Mouse (Mus musculus) kidney, adult 18-20 months (tissue): ENCODE results near the gene Pcp4l1.
A peak's percentile ranks its signal among the peaks of the same experiment; 100 is the strongest.
"Not testable (repeated sequence)": the region's sequence is repeated elsewhere in the genome, so short reads cannot be mapped to it uniquely, and the experiment has no call there.

Experiments used
- DNase-seq: peaks from one replicate; pipeline ENCODE4 v3.0.0; 2021

Pcp4l1 gene

DNA sequence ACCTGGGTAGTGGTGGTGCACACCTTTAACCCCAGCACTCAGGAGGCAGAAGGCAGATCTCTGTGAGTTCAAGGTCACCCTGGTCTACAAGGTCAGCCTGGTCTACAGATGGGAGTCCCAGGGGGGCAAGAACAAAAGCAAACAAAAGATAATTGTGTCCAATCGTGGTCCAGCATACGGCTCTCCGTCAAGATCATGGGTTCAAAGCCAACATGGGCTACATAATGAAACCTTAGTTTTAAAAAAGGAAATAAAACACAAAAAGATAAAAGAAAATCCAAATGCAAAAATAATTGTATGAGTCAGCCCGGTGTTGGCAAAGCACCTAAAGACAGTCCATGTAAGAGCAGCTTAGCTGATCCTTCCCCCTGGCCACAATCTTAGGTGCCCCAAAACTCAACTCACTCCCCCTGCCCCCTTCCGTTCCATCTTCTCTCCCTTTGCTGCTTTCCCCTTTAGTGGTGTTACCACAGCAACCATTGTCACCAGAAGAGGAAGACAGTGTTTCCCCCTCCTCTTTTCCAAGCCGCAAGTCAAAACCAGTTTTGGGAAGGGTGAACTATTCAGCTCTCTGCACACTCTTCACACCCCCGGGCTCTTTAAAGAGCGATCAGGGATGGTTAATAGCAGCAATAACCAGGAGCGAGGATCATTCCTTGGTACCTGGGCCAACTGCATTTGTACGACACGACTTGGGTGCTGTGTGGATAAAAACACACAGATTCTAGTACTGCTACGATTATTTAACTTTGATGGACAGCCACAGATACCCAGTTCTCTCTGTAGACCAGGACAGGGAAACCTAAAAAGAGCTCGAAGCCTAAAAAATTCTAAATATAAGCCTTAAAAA, 8.0 kb downstream of the Pcp4l1 start:
- DNase-seq = no peak

DNA sequence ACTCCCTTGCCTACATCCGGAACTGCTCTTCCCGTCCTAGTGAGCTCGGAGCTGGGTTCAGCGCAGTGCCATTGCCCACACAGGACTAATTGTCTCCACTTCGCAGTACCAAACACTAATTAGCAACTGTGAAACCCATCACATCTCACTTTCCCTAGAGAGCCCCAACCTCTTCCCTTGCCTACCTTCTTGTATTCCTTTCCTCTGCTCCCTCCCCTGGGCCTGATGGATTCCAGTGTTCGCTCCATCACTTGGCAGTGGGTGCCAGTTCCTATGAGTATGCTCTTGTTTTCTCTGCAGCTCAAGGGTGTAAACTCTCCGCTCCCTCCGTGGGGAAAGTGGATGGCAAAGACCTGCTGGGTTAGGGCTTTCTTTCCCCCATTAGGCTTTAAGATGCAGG, 10.4 kb downstream of the Pcp4l1 start:
- DNase-seq = no peak

DNA sequence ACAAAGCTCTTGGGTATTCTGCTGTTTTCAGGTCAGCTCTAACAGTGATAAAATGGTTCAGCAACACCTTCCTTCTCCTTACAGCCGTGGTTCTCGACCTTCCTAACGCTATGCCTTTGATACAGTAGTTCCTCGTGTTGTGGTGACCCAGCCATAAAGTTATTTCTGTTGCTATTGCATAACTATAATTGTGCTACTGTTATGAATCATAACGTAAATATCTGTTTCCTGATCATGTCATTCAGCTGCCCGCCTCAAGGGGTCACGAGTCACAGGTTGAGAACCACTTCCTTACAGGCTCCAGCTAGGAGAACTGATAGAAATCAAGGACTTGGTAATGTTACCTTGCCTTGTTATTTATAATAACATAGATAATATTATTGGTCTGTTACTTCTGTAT, 11.8 kb downstream of the Pcp4l1 start:
- no peak for DNase-seq

DNA sequence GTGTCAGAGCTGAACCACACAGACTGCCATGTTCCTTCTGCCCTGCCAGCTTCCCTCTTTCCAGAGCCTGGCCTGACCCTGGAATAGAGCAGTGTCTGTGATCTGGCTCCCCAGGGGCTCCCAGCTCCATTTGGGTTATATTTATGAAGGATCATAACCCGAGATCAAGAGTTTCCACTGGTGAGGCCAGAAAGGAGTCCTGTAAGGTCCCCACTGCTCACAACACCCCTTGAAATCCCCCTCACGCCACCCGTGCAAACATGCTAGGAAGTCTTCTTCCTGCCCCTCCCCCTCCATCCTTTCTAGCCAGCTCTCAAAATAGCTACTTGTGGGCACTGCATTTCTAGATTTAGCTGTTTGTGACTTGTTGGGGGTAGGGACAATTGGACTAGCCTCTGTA, 12.4 kb downstream of the Pcp4l1 start:
- DNase-seq = no peak

DNA sequence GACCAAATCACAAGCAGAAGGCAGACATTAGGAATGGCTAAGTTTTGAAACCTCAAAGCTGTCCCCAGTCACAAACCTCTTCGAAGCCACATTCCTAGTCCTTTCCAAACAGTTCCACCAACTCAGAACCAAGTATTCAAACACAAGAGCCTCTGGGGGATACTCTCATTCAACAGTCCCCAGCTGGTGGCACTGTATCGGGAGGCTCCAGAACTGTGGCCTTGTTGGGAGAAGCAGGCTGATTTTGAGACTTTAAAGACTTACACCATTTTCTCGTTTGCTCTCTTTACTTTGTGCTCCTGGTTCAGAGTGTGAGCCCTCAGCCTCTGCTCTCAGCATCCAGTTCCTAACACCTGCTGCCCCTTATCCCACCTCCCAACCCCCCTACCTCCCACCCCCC, 13.0 kb downstream of the Pcp4l1 start:
- no peak for DNase-seq

DNA sequence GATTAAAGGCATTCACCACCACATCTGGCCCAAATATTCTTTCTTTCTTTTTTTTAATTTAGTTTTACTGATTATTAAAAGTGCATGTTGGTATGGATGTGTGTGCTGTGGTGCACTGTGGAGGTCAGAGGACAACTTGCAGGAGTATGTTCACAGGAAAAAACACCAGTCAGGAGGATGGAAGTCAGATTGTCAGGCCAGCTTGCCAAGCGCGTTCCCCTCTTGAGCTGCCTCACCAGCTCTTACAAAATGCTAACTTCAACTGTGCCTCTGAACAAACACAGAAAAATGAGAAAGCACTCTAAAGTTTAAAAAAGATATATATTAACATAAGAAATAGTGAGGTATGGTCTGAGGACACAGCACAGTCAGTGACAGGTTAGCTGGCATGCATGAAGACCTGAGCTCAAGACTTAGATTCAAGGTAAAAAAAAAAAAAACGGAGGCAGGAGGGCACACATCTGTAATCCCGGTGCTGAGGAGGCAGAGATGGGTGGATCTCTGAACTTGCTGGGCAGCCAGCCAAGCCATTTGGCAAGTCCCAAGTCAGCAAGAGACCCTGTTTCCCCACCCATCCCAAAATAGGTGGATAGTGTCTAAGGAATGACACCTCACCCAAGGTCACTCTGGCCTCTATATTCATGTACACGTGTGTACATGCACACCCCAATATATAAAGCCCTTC, 16.4 kb downstream of the Pcp4l1 start:
- no peak for DNase-seq

DNA sequence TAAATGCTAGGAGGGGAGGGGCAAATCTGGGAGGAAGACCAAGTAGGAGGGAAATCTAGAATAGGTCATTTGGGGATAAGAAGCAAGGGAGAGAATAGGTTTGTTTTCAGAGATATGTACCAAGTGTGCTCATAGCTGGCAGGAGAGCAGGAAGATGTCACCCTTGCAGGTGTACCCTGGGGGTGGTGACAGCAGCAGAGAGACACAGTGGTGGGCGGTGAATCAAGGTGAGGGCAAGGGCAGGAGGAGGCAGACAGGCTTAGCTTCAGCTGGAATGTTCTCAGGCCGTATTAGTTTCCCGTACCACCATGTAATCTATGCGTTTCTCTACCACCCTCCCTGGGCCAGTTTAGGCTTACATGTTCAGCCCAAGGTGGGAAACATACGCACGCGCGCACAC, 23.3 kb downstream of the Pcp4l1 start:
- DNase-seq = no peak

DNA sequence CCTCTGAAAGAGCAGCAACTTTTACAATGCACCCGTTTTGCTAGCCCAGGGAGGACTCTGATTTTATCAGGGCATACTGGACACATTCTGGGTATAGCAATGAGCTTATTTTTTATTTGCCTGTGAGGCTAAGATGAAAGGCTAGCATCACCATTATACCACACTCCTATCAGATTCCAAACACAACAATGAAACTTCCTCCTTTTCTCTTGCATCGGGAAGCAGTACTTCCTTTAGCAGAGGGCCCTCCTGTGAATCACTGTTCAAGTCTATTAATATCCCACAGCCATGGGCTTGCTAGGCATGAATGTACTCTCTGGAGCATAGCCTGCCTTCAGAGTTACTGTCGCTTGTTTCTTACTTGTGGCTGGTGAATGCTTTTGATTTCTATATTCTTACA, 24.9 kb downstream of the Pcp4l1 start:
- DNase-seq = no peak

DNA sequence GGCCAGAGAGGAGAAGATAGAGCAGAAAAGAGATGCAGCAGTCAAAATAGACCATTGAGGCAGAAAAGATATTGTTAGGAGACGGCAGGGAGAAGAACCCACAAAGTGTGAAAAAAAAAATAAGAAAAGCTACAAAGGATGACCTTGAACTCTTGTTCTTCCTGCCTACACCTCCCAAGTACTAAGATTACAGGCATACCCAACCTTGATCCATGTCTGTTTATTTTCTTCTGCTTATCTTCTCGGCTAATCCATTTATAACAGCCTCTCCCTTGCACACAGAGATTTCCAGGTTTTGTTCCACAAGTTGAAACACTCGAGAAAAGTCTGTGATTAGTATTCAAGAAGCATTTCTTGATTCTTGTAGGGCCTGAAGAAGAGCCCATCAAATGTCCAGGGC, 26.2 kb downstream of the Pcp4l1 start:
- DNase-seq = no peak

DNA sequence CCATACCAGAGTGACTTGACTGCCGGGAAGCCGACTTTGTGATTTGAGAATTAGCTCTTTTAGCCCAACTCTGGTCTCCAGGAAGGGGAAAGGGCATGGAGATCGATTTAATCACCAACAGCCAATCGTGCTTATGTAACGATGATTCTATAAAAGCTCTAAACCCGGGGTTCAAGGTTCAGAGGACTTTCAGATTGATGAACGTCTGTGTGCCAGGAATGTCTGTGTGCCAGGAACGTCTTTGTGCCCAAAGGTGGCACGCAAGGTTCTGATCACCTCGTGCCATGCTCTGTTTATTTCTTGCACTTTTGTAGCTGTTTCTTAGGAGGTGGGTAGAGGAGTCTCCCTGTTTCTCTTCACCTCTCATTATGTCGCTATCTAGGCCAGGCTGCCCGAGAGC, 27.2 kb downstream of the Pcp4l1 start:
- DNase-seq = peak; percentile 25

DNA sequence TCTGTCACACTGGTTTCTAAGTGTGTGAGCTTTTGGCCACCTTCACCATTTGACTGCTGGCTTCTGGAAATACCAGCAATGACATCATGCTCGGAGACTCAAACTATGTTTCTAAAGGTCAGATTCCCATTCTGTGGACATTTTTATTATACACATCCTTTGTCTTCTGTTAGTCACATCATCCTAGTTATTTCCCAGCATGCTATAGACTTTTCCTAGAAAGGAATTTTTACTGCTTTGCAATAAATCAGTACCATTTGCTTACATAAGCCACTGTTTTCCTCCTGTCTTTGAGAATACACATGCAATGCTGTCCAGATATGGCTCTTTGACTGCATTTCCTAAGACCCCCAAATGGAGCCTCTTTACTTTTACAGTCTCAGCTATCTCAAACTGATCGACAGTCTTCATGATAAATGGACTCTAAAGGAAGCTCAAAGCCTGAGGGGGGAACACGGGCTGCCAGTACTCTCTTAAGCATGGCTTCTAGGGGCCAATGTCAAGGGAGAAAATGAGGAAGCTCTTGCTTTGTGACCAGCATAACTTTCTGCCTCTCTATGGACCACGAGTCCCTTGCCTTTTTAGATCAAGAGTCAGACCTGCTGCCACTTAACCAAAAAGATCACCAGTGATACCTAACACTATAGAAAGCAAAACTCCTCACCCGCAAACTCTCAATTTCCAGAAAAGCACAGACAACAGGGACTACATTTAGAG, 30.3 kb downstream of the Pcp4l1 start:
- no peak for DNase-seq

DNA sequence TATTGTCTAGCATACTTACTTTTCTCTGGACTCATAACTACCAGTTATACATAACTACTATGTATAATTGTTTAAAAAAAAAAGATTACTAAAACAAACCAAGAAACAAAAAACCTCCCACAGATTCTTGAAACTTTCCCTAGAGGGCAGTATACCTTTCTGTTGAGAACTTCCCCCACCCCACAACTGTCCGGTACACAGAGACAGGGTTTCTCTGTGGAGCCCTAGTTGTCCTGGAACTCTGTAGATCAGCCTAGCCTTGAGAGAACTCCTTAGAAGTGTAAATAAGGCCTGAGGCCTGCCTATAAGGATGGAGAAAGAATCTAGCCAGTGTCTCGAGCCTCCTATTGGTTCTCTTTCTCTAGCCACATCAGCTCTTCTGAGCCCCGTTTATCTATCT, 31.8 kb downstream of the Pcp4l1 start:
- DNase-seq = peak; percentile 10

DNA sequence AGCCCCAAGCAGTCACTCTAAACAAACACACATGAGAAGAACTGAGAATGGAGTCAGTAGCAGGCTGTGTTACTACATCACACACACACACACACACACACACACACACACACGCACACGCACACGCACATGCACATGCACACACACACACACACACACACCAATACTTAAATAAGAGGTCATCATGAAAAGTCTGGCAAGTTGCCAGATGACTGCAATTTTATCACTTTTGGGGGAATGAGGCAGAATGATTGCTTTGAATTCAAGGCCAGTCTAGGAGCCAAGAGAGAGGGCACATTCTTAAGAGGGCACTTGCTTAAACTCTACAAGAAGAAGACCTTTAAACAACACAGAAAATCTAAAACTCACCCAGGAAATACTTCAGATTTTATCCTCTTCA, 33.5 kb downstream of the Pcp4l1 start:
- no peak for DNase-seq

DNA sequence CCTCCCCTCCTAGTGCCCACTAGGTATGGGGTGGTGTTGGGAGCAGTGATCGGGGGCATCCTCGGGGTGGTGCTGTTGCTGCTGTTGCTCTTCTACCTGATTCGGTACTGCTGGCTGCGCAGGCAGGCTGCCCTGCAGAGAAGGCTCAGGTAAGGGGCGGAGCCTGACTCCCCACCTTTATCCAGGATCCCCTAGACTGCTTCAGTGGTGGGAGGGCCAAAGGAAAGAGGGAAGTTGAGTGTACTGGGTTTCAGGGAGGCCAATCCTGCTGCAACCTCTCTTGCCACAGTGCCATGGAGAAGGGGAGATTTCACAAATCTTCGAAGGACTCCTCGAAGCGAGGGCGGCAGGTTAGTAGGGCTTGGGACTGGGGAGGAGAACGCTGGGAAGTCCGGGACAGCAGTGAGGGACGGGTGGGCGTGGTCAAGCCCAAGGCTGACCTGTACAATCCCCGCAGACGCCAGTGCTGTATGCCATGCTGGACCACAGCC, 36.5 kb downstream of the Pcp4l1 start:
- DNase-seq = peak; percentile 27

DNA sequence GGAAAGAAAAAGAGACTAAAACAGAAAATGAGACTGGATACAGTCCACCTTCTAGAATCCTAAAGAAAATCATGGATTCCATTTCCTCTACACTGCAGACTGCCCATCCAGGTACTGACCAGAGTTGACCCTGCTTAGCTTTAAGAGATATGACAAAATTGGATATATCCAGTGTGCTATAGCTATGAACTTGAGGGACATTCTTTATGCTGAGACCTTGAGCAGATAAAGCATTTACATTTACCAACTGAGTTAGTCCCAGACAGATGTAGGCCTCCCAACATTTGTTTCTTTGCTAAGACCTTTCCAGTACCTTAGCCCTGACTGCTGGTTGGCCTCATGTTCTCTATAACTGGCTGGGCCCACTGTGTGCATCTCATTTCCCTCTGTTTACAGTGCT, 38.1 kb downstream of the Pcp4l1 start:
- no peak for DNase-seq

DNA sequence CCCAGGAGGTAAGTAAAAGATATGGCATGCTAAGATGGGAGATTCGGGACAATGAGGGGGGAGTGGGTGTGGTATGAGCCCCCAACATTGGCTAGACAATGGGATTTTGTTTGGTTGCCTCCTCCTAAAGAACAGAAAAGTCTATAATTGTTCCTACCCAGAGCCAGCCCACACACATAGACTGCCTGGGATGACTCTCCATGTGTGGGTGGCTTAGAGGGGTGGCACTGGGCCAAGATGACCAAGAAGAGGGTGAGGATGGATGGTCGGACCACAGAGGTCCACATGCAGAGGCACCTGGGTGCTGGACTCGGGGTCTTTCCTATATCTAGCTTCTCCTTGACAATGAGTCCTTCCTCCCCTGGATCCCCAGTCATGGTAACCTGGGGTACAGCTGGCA, 39.4 kb downstream of the Pcp4l1 start:
- no peak for DNase-seq

DNA sequence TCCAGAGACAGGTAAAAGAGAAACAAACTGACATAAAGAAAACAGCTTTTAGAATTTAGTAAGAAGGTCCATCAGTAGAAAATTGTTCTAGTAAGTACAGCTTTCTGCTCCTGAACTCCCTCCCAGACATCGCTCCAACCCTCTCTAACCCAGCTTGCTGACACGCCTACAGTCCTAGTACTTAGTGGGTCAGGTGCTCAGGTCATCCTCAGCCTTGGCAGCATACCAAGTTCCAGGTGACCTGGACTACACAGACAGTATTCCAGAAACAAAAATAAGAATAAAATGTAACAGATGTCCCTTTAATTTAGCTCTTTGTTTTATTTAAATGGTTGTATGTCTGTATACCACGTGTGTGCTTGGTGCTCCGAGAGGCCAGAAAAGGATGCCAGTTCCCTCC, 44.1 kb downstream of the Pcp4l1 start:
- peak; percentile 35 for DNase-seq

DNA sequence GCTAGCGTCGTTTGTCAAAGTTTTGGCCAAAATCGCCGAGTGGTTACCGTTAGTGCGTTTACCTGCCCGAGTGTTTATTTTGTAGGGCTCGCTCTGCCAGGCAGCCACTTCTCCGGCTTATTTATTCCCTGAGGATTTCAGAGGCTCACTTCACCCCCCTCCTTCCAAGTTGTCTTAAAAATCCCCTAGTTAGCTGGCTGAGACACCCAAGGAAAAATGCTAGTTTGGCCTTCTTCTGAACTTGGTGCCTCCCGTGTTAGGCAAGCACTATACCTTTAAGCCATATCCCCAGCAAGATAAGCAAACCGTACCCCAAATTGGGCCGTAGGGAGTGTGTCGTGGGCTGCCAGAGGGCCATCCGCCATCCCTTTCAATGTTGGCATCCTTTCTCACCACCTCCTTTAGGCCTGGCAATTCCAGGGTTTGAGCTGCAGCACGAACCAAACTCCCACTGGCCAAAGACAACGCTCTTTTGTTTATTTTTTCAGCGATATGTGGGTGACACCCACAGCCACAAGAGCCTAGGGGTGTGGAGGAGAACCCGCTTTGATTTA, 45.2 kb downstream of the Pcp4l1 start:
- no peak for DNase-seq

DNA sequence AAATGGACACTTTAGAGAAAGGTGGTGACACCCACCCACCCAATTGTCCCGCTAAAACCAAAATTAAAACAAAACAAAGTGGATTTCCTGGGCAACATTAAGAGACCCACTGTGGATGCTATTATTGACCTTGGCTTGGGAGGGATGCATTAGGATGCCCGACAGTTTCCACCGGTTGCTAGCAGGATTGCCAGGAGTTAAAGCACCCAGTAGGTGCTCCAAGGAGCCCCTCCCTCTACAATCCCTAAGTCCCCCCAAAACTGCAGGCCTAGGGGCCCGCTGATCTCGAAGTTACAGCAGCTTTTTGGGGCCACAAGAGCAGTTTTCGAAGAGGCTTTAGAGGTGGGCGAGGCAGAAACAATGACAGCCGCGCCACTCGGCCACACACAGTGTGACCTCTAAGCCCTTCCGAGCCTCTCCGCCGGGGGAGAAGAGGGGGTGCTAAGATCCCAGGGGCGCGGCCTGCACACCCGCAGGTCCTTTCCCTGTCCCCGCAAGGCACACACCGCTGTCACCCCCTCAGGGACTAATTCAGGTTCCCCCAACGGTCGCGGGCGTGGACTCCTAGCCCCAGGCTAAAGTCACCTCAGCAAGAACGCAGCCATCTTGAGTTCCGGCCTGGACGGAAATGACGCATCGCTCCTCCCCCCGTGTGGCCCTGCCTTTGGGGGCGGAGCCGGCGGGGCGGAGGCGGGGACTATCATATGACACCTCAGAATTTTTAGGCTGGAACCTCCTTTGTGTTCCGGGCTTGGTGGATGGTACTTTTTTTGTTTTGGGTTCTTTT, 45.9 kb downstream of the Pcp4l1 start, which contains the start of the genes Sdhc and Mpz:
TSS of gene Sdhc (minus strand) at position 630 of the 787 bp plus-strand sequence.
TSS of gene Mpz (plus strand) at position 738 of the 787 bp plus-strand sequence.
- DNase-seq = peak; percentile 99

DNA sequence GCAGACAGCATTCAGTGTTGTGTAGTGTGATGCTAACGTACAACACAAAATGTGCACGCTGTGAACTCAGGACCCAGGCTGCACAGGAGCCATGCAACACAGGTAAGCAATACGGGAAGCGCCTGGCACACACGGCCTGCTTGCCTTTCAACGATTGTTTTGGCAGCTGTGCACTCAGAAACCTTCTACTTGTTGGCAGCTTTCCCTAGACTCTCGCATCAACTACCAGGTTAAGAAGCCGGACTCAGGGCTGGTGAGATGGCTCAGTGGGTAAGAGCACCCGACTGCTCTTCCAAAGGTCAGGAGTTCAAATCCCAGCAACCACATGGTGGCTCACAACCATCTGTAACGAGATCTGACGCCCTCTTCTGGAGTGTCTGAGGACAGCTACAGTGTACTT, 53.1 kb downstream of the Pcp4l1 start:
- DNase-seq = peak; percentile 75

DNA sequence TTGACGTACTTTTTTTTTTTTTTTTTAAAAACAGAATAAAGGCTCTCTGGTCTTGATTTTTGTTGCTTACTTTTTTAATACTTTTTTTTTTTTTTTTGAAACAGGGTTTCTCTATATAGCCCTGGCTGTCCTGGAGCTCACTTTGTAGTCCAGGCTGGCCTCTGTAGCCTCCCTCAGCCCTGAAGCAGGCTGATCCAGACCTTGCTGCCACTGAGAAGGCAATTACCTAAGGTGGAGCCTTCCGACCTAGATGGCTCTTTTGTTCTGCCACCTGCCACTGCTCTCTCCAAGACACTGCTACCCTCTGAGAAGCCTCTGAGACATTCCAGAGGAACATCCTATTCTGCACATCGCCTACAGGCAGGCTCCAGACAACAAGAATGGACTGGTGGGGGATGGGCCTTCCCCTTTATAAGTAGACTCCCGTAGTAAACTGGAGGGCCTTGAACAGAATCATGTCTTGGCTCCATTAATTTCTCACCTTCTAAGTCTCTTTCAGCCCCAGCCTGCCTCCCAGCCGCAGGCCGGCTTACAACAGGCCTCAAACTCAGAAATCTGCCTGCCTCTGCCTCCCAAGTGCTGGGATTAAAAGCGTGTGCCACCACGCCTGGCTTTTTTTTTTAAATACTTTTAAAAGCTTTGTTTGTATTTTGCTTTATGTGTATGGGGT, 58.4 kb downstream of the Pcp4l1 start:
- not testable (repeated sequence) for DNase-seq

DNA sequence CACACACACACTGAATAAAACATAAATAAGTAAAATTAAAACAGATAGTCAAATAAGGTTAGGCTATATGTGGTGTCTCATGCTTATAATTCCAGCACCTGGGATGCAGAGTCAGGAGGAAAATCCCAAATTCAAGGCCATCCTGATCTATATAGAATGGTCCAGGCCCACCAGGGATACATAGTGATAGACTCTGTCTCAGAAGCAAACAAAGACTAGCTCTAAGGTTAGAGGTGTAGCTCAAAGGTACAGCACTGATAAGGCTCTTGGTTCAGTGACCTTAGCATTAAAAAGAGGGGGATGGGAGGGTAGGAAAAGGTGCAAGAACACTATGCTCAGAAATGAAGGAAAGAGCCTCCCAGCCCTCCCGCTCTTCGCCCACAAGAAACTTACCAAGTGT, 60.5 kb downstream of the Pcp4l1 start:
- no peak for DNase-seq
